Mouse (Mus musculus) brain, embryonic 14.5 days (tissue): Measurements from ENCODE around the gene Ust.

Experiments used
- CTCF ChIP-seq: fragments of 200-500 bp; IDR thresholded peaks from 2 replicates; pipeline ENCODE4 v1.5.1; 2012; ENCODE audit warnings: inconsistent platforms, mild to moderate bottlenecking, moderate library complexity, borderline replicate concordance; ENCODE audit not compliant: insufficient read depth, insufficient read length; ENCODE audit errors: extremely low read depth
- POLR2A ChIP-seq: fragments of 200-500 bp; IDR thresholded peaks from 2 replicates; pipeline ENCODE4 v1.6.1; 2012; ENCODE audit warnings: mild to moderate bottlenecking, inconsistent platforms, borderline replicate concordance; ENCODE audit not compliant: poor library complexity, insufficient read depth, insufficient read length, severe bottlenecking; ENCODE audit errors: extremely low read depth

DNA sequence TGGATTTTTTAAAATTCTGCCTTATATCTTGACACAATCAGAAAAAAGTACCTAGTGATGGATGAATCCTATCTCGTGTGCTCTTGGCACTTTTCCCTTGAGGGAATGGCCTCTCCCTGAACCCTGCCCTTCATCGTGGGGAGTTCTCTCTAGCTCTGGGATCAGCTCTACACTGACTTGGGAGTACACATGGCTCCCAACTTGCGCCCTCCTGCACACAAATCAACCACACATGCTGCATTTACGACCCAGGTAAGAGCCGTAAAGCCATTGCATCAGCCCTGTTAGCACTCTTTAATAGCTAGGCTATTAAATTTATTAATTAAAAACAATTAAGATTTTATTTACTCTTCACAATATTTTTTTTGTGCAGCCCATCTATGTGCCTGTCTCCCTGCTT is 74.6 kb downstream of the Ust start:
- TF ChIP-seq CTCF = no peak
- no peak for TF ChIP-seq POLR2A
